Mouse (Mus musculus): Measurements from ENCODE around the gene Ptcd2. TPM values are rescaled to one million over a fixed set of nuclear protein-coding genes. Genes with fewer than 3 reads are reported as not detected.

Ptcd2 gene
- 53.2 and 57.9 TPM in 2 replicates for polyA plus RNA-seq (2015; fragmentation: Nextera tagmentation; extraction: Ambion mirVana)

GRCm38 (mm10) chr13:99344599-99345575 is at the start of gene Ptcd2, which contains the start of gene Mrps27:
Gene Ptcd2, minus strand, starts transcription at chr13:99344705.
Gene Mrps27, plus strand, starts transcription at chr13:99344786.
- ATAC-seq = peak; percentile 99
- peak within 1 kb of the TSS; percentile 90 for H3K4me3 ChIP-seq (replicated peaks; ENCODE audit: low read length)
- WGBS = 3% methylated on average over 39 of the region's 39 CpGs

GRCm38 (mm10) chr13:99393128-99393527 is 48.6 kb upstream of the Ptcd2 start:
- Histone ChIP-seq H3K4me1 (replicated peaks; ENCODE audit: control insufficient read depth, insufficient read depth, low read length) (peaks cover 23% of the 10 kb centered on the region), H3K9me3 (ENCODE audit: control insufficient read depth, low read length) (no peaks in the 10 kb centered on the region), H3K4me2 (ENCODE audit: low read length) (no peak overlapping the region), H3K27me3 (replicated peaks; ENCODE audit: control insufficient read depth, insufficient read depth, low read length) (no peaks in the 10 kb centered on the region), H3K27ac (ENCODE audit: low read length) (no peak overlapping the region), H3K36me3 (ENCODE audit: control insufficient read depth, insufficient read depth) (no peaks in the 10 kb centered on the region), H3K9ac (replicated peaks; ENCODE audit: low read depth, low read length) (no peak overlapping the region), H3K4me3 (replicated peaks; ENCODE audit: low read length) (no peak overlapping the region)
- 83% methylated on average over 3 of the region's 3 CpGs for WGBS
- ATAC-seq = no peak

More at GRCm38 (mm10) chr13:99344599-99345575, at the start of gene Ptcd2, which contains the start of gene Mrps27:
- Histone ChIP-seq H3K4me1 (replicated peaks; ENCODE audit: control insufficient read depth, insufficient read depth, low read length) (peaks cover 14% of the 10 kb centered on the region), H3K9ac (replicated peaks; ENCODE audit: low read depth, low read length) (peak within 1 kb of the TSS; percentile 88), H3K27ac (ENCODE audit: low read length) (peak within 1 kb of the TSS; percentile 90), H3K27me3 (replicated peaks; ENCODE audit: control insufficient read depth, insufficient read depth, low read length) (no peaks in the 10 kb centered on the region), H3K4me2 (ENCODE audit: low read length) (peak within 1 kb of the TSS; percentile 77), H3K36me3 (ENCODE audit: control insufficient read depth, insufficient read depth) (peaks cover 18% of the 10 kb centered on the region), H3K9me3 (ENCODE audit: control insufficient read depth, low read length) (no peaks in the 10 kb centered on the region)

- no peak overlapping the region for H3K9ac ChIP-seq (replicated peaks; ENCODE audit: low read depth, low read length)
- 34% methylated on average over 3 of the region's 3 CpGs for WGBS
- no peak for ATAC-seq
These were observed 46.9 kb upstream of the Ptcd2 start for GRCm38 (mm10) chr13:99391417-99391816.

GRCm38 (mm10) chr13:99387901-99388811 is 43.7 kb upstream of the Ptcd2 start:
- H3K36me3 ChIP-seq (ENCODE audit: control insufficient read depth, insufficient read depth) = no peaks in the 10 kb centered on the region
- ATAC-seq = no peak
- no peak overlapping the region for H3K27ac ChIP-seq (ENCODE audit: low read length)
- no peaks in the 10 kb centered on the region for H3K9me3 ChIP-seq (ENCODE audit: control insufficient read depth, low read length)
- 57% methylated on average over 7 of the region's 7 CpGs for WGBS
- H3K9ac ChIP-seq (replicated peaks; ENCODE audit: low read depth, low read length) = no peak overlapping the region
- no peak overlapping the region for H3K4me2 ChIP-seq (ENCODE audit: low read length)
- H3K4me1 ChIP-seq (replicated peaks; ENCODE audit: control insufficient read depth, insufficient read depth, low read length) = peaks cover 5% of the 10 kb centered on the region; the same call in 1 of the 2 replicates
- H3K27me3 ChIP-seq (replicated peaks; ENCODE audit: control insufficient read depth, insufficient read depth, low read length) = no peaks in the 10 kb centered on the region
- H3K4me3 ChIP-seq (replicated peaks; ENCODE audit: low read length) = no peak overlapping the region

More at GRCm38 (mm10) chr13:99391417-99391816, 46.9 kb upstream of the Ptcd2 start:
- Histone ChIP-seq H3K36me3 (ENCODE audit: control insufficient read depth, insufficient read depth) (no peaks in the 10 kb centered on the region), H3K27me3 (replicated peaks; ENCODE audit: control insufficient read depth, insufficient read depth, low read length) (no peaks in the 10 kb centered on the region), H3K4me3 (replicated peaks; ENCODE audit: low read length) (no peak overlapping the region), H3K27ac (ENCODE audit: low read length) (no peak overlapping the region), H3K9me3 (ENCODE audit: control insufficient read depth, low read length) (no peaks in the 10 kb centered on the region), H3K4me2 (ENCODE audit: low read length) (no peak overlapping the region), H3K4me1 (replicated peaks; ENCODE audit: control insufficient read depth, insufficient read depth, low read length) (peaks cover 11% of the 10 kb centered on the region)

GRCm38 (mm10) chr13:99386341-99386740 is 41.8 kb upstream of the Ptcd2 start:
- WGBS = 76% methylated on average over 7 of the region's 7 CpGs
- no peak overlapping the region for H3K9ac ChIP-seq (replicated peaks; ENCODE audit: low read depth, low read length)
- no peak overlapping the region for H3K4me3 ChIP-seq (replicated peaks; ENCODE audit: low read length)
- H3K36me3 ChIP-seq (ENCODE audit: control insufficient read depth, insufficient read depth) = no peaks in the 10 kb centered on the region
- no peaks in the 10 kb centered on the region for H3K9me3 ChIP-seq (ENCODE audit: control insufficient read depth, low read length)
- no peaks in the 10 kb centered on the region for H3K27me3 ChIP-seq (replicated peaks; ENCODE audit: control insufficient read depth, insufficient read depth, low read length)
- no peak overlapping the region for H3K4me2 ChIP-seq (ENCODE audit: low read length)
- H3K4me1 ChIP-seq (replicated peaks; ENCODE audit: control insufficient read depth, insufficient read depth, low read length) = peaks cover 3% of the 10 kb centered on the region; the same call in 1 of the 2 replicates
- ATAC-seq = no peak
- no peak overlapping the region for H3K27ac ChIP-seq (ENCODE audit: low read length)

GRCm38 (mm10) chr13:99385911-99386310 is 41.4 kb upstream of the Ptcd2 start:
- H3K36me3 ChIP-seq (ENCODE audit: control insufficient read depth, insufficient read depth) = no peaks in the 10 kb centered on the region
- ATAC-seq = no peak; the same call in 1 of the 2 replicates
- peaks cover 3% of the 10 kb centered on the region; the same call in 1 of the 2 replicates for H3K4me1 ChIP-seq (replicated peaks; ENCODE audit: control insufficient read depth, insufficient read depth, low read length)
- no peaks in the 10 kb centered on the region for H3K27me3 ChIP-seq (replicated peaks; ENCODE audit: control insufficient read depth, insufficient read depth, low read length)
- no peak overlapping the region for H3K27ac ChIP-seq (ENCODE audit: low read length)
- no peak overlapping the region for H3K9ac ChIP-seq (replicated peaks; ENCODE audit: low read depth, low read length)
- no peak overlapping the region for H3K4me2 ChIP-seq (ENCODE audit: low read length)
- H3K9me3 ChIP-seq (ENCODE audit: control insufficient read depth, low read length) = no peaks in the 10 kb centered on the region
- WGBS = 75% methylated on average over 6 of the region's 6 CpGs
- H3K4me3 ChIP-seq (replicated peaks; ENCODE audit: low read length) = no peak overlapping the region

- H3K27me3 ChIP-seq (replicated peaks; ENCODE audit: control insufficient read depth, insufficient read depth, low read length) = no peaks in the 10 kb centered on the region
- no peak overlapping the region for H3K27ac ChIP-seq (ENCODE audit: low read length)
- no peaks in the 10 kb centered on the region for H3K9me3 ChIP-seq (ENCODE audit: control insufficient read depth, low read length)
- no peak overlapping the region for H3K9ac ChIP-seq (replicated peaks; ENCODE audit: low read depth, low read length)
- ATAC-seq = no peak
- peaks cover 3% of the 10 kb centered on the region; the same call in 1 of the 2 replicates for H3K4me1 ChIP-seq (replicated peaks; ENCODE audit: control insufficient read depth, insufficient read depth, low read length)
- no peak overlapping the region for H3K4me2 ChIP-seq (ENCODE audit: low read length)
- WGBS = 51% methylated on average over 7 of the region's 7 CpGs
- H3K36me3 ChIP-seq (ENCODE audit: control insufficient read depth, insufficient read depth) = no peaks in the 10 kb centered on the region
- no peak overlapping the region for H3K4me3 ChIP-seq (replicated peaks; ENCODE audit: low read length)
These were observed 40.2 kb upstream of the Ptcd2 start for GRCm38 (mm10) chr13:99384555-99385203.

GRCm38 (mm10) chr13:99382373-99382772 is 37.9 kb upstream of the Ptcd2 start:
- Histone ChIP-seq H3K4me2 (ENCODE audit: low read length) (no peak overlapping the region), H3K36me3 (ENCODE audit: control insufficient read depth, insufficient read depth) (no peaks in the 10 kb centered on the region), H3K4me3 (replicated peaks; ENCODE audit: low read length) (no peak overlapping the region), H3K9me3 (ENCODE audit: control insufficient read depth, low read length) (no peaks in the 10 kb centered on the region), H3K9ac (replicated peaks; ENCODE audit: low read depth, low read length) (no peak overlapping the region), H3K4me1 (replicated peaks; ENCODE audit: control insufficient read depth, insufficient read depth, low read length) (0 out of 2 replicates have a peak, but pooled peaks cover 3% of the 10 kb centered on the region), H3K27me3 (replicated peaks; ENCODE audit: control insufficient read depth, insufficient read depth, low read length) (no peaks in the 10 kb centered on the region), H3K27ac (ENCODE audit: low read length) (no peak overlapping the region)
- ATAC-seq = 0 out of 2 replicates have a peak, but pooled peaks have one; percentile 31
- WGBS = 48% methylated on average over 6 of the region's 6 CpGs
